Mouse (Mus musculus) stomach, embryonic 16.5 days (tissue): Measurements from ENCODE around the gene AC124502.3. TPM values are rescaled to one million over a fixed set of nuclear protein-coding genes. Genes with fewer than 3 reads are reported as not detected.
A peak's percentile ranks its signal among the peaks of the same experiment; 100 is the strongest.

Experiments
- ATAC-seq: fragments of 200-750 bp; cut with Nextera tagmentation; 2 replicates; pipeline ENCODE4 v1.8.0; 2017; ENCODE audit warnings: moderate number of reproducible peaks, moderate TSS enrichment; ENCODE audit not compliant: insufficient read depth, low FRiP score
- H3K27ac ChIP-seq: fragments of 300-500 bp; sonication (generic); 2 replicates; pipeline ENCODE4 v1.5.1; 2014; ENCODE audit warnings: low read length
- H3K27me3 ChIP-seq: fragments of 300-500 bp; sonication (generic); 2 replicates; pipeline ENCODE4 v1.6.1; 2014; ENCODE audit warnings: low read length, control low read depth, mixed read lengths; ENCODE audit not compliant: control insufficient read depth, insufficient read depth
- H3K36me3 ChIP-seq: fragments of 300-500 bp; sonication (generic); 2 replicates; pipeline ENCODE4 v1.6.1; 2014; ENCODE audit warnings: low read length; ENCODE audit not compliant: control insufficient read depth, insufficient read depth
- H3K4me1 ChIP-seq: fragments of 300-500 bp; sonication (generic); 2 replicates; pipeline ENCODE4 v1.6.1; 2014; ENCODE audit warnings: low read length, control low read depth, mixed read lengths; ENCODE audit not compliant: control insufficient read depth, insufficient read depth
- H3K4me2 ChIP-seq: fragments of 300-500 bp; sonication (generic); 2 replicates; pipeline ENCODE4 v1.6.1; 2014; ENCODE audit warnings: low read depth, low read length, mixed read lengths
- H3K4me3 ChIP-seq: fragments of 300-500 bp; sonication (generic); replicated peaks from 2 replicates; pipeline ENCODE4 v1.5.1; 2014; ENCODE audit warnings: mild to moderate bottlenecking, low read length
- H3K9ac ChIP-seq: fragments of 300-500 bp; sonication (generic); 2 replicates; pipeline ENCODE4 v1.6.1; 2014; ENCODE audit warnings: low read length
- H3K9me3 ChIP-seq: fragments of 300-500 bp; sonication (generic); replicated peaks from 2 replicates; pipeline ENCODE4 v1.6.1; 2016; ENCODE audit warnings: low read length, control low read depth; ENCODE audit not compliant: control insufficient read depth
- WGBS: fragments of 180-500 bp; shearing (Covaris S2); extraction: QIAGEN DNeasy Blood & Tissue Kit; methylation state at CpG from one replicate; pipeline ENCODE4 v1.1.7; 2014; 5-methylcytosine and 5-hydroxymethylcytosine counted together
- polyA plus RNA-seq: library from polyadenylated mRNA; unstranded; fragments of >200 nt; fragmentation: Nextera tagmentation; extraction: Ambion mirVana; gene quantifications from 2 replicates; pipeline ENCODE4 v1.2.1, GENCODE M21; 2015

Gene AC124502.3
- polyA plus RNA-seq, 1 experiment from 2014 or later = 1.3 TPM

DNA sequence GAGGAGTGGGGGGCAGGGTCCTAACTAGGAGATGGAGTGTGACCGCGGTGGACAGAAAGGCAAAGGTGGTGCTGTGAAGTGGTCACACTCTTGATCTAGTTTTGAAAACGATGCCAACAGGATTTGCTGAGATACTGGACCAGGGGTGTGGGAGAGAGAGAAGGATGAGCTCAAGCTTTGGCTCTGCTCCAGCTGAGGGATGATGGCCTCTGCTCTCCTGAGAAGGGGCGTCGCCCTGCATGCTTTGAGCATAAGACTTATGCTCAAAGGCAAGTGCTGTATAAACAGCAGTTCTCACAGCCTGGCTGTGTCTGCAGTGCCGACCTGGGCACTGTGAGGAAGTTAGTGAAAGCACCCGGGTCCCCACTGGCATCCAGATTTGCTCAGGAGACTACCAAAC, 26.4 kb downstream of the AC124502.3 start:
- Histone ChIP-seq H3K4me2 (no peak overlapping the region), H3K4me1 (peaks cover 53% of the 10 kb centered on the region), H3K9me3 (no peaks in the 10 kb centered on the region), H3K27ac (0 out of 2 replicates have a peak overlapping the region, but pooled peaks have one; percentile 25), H3K9ac (no peak overlapping the region), H3K4me3 (no peak overlapping the region), H3K27me3 (no peaks in the 10 kb centered on the region), H3K36me3 (no peaks in the 10 kb centered on the region)
- ATAC-seq = no peak
- 38% methylated on average over 7 of the region's 7 CpGs for WGBS

DNA sequence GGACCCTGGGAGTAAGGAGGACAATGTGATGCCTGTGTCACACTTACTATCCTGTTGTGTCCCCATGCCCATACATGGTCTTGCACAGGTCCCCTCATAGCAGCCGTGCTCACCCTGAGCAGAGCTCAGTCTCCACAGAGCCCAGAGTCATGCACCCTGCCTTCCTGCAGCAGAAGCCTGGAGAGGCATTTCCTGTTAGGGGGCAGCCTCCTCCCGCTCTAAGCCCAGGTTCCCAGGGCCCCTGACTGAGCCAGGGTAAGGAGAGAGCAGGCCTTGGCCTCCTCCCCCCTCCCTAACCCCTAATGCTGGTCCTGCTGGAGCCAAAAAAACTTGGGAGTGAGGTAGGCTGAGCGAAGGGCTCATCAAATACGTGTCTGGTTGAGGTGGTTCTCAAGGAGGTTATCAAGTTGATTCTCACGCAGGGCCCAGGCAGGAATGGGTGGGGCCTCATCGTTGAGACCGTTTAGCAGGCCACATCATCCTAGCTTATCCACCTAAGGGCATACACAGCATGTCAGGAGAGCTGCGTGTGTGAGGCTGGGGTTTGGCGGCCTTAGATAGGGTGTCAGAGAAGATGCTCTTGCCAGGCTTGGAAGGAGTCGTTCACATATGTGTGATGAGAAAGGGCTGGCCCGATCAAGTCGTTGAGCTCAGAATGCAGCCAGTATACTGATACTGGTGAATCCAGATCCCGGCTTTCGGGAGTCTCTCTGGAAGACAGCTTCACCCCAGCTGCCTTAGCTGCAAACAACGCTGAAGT, 28.5 kb downstream of the AC124502.3 start:
- Histone ChIP-seq H3K27me3 (no peaks in the 10 kb centered on the region), H3K9me3 (no peaks in the 10 kb centered on the region), H3K36me3 (no peaks in the 10 kb centered on the region), H3K4me2 (peak overlapping the region; percentile 77), H3K4me1 (peaks cover 44% of the 10 kb centered on the region), H3K4me3 (peak overlapping the region; percentile 69), H3K9ac (peak overlapping the region; percentile 87), H3K27ac (peak overlapping the region; percentile 97)
- 6% methylated on average over 15 of the region's 15 CpGs for WGBS
- 0 out of 2 replicates have a peak, but pooled peaks have one; percentile 1 for ATAC-seq

DNA sequence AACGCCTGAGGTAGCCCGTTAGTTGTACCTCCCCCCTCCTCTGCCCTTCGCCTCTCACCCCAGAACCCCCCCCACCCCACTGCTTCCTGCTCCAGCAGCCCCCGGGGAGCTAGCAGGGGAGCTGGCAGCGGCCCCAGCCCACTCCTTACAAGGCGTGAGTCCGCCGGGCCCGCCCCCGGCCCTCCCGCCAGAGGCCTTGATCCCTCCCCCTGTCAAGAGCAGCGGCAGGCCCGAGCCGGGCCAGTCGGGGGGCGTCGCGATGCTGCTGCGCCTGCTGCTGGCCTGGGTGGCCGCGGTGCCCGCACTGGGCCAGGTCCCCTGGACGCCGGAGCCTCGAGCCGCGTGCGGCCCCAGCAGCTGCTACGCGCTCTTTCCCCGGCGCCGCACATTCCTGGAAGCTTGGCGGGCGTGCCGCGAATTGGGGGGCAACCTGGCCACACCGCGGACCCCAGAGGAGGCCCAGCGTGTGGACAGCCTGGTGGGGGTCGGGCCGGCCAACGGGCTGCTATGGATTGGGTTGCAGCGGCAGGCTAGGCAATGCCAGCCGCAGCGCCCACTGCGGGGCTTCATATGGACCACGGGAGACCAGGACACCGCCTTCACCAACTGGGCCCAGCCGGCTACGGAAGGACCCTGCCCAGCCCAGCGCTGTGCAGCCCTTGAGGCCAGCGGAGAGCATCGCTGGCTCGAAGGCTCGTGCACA, 29.3 kb downstream of the AC124502.3 start, which contains the start of gene Cd248:
Gene Cd248, plus strand, starts transcription at position 212 of the 703 bp plus-strand sequence.
- Histone ChIP-seq H3K4me3 (peak within 1 kb of the TSS; percentile 69), H3K4me2 (peak within 1 kb of the TSS; percentile 77), H3K27ac (peak within 1 kb of the TSS; percentile 97), H3K27me3 (no peaks in the 10 kb centered on the region), H3K4me1 (peaks cover 50% of the 10 kb centered on the region), H3K9me3 (no peaks in the 10 kb centered on the region), H3K9ac (peak within 1 kb of the TSS; percentile 87), H3K36me3 (no peaks in the 10 kb centered on the region)
- ATAC-seq = peak; percentile 70
- WGBS = 2% methylated on average over 56 of the region's 56 CpGs

DNA sequence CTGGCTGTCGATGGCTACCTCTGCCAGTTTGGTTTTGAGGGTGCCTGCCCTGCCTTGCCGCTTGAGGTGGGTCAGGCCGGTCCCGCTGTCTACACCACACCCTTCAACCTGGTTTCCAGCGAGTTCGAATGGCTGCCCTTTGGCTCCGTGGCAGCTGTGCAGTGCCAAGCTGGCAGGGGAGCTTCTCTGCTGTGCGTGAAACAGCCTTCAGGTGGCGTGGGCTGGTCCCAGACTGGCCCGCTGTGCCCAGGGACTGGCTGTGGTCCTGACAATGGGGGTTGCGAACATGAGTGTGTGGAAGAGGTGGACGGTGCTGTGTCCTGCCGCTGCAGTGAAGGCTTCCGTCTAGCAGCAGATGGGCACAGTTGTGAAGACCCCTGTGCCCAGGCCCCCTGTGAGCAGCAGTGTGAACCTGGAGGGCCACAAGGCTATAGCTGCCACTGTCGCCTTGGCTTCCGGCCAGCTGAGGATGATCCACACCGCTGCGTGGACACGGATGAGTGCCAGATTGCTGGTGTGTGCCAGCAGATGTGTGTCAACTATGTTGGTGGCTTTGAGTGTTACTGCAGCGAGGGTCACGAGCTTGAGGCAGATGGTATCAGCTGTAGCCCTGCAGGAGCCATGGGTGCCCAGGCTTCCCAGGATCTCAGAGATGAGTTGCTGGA, 30.0 kb downstream of the AC124502.3 start:
- Histone ChIP-seq H3K36me3 (no peaks in the 10 kb centered on the region), H3K4me3 (peak overlapping the region; percentile 69), H3K4me1 (peaks cover 50% of the 10 kb centered on the region), H3K27me3 (no peaks in the 10 kb centered on the region), H3K9me3 (no peaks in the 10 kb centered on the region), H3K4me2 (peak overlapping the region; percentile 77), H3K27ac (peak overlapping the region; percentile 97), H3K9ac (peak overlapping the region; percentile 87)
- 32% methylated on average over 21 of the region's 21 CpGs for WGBS
- ATAC-seq = no peak

DNA sequence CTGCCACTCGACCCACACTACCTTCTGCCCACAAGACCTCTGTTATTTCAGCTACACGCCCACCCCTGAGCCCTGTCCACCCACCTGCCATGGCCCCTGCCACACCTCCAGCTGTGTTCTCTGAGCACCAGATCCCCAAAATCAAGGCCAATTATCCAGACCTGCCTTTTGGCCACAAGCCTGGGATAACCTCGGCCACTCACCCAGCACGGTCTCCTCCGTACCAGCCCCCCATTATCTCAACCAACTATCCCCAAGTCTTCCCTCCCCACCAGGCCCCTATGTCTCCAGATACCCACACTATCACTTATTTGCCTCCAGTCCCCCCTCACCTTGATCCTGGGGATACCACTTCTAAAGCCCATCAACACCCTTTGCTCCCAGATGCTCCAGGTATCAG, 30.8 kb downstream of the AC124502.3 start:
- ATAC-seq = no peak
- Histone ChIP-seq H3K9me3 (no peaks in the 10 kb centered on the region), H3K4me3 (peak overlapping the region; percentile 69), H3K9ac (peak overlapping the region; percentile 87), H3K27ac (no peak overlapping the region), H3K4me1 (peaks cover 50% of the 10 kb centered on the region), H3K27me3 (no peaks in the 10 kb centered on the region), H3K4me2 (peak overlapping the region; percentile 77), H3K36me3 (no peaks in the 10 kb centered on the region)
- 72% methylated on average over 5 of the region's 5 CpGs for WGBS

DNA sequence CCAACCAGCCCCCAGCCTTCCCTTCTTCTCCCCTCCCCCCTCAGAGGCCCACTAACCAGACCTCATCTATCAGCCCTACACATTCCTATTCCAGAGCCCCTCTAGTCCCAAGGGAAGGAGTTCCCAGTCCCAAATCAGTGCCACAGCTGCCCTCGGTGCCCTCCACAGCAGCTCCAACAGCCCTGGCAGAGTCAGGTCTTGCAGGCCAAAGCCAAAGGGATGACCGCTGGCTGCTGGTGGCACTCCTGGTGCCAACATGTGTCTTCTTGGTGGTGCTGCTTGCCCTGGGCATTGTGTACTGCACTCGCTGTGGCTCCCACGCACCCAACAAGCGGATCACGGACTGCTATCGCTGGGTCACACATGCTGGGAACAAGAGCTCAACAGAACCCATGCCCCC, 31.3 kb downstream of the AC124502.3 start:
- H3K36me3 ChIP-seq = no peaks in the 10 kb centered on the region
- peak overlapping the region; percentile 69 for H3K4me3 ChIP-seq
- no peak for ATAC-seq
- H3K27ac ChIP-seq = peak overlapping the region; percentile 89; the same call in 1 of the 2 replicates
- H3K4me2 ChIP-seq = peak overlapping the region; percentile 77
- H3K27me3 ChIP-seq = no peaks in the 10 kb centered on the region
- no peaks in the 10 kb centered on the region for H3K9me3 ChIP-seq
- 75% methylated on average over 7 of the region's 7 CpGs for WGBS
- peaks cover 46% of the 10 kb centered on the region for H3K4me1 ChIP-seq
- peak overlapping the region; percentile 87 for H3K9ac ChIP-seq

DNA sequence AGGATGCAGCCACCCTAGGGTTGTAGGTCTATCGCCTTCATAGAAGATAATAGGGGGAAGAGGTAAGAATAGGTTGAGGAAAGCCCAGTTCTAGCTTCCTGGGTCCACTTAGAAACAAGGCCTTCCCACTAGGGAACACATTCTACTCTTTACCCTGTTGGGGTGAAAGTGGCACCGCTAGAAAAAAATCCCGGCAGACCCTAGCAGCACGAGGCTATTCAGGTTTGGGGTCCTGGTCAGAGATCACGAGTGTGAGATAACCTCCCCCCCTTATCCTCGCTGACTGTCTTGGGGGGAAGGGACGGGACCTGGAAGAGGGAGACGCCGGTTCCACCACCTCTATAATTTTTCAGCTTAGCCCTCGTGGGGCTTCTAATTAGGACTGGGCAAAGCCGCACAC, 32.4 kb downstream of the AC124502.3 start:
- no peak for ATAC-seq
- Histone ChIP-seq H3K4me1 (peaks cover 41% of the 10 kb centered on the region), H3K9me3 (no peaks in the 10 kb centered on the region), H3K9ac (peak overlapping the region; percentile 87), H3K27me3 (no peaks in the 10 kb centered on the region), H3K27ac (peak overlapping the region; percentile 89), H3K4me2 (peak overlapping the region; percentile 77), H3K4me3 (peak overlapping the region; percentile 69), H3K36me3 (no peaks in the 10 kb centered on the region)
- 10% methylated on average over 11 of the region's 11 CpGs for WGBS

DNA sequence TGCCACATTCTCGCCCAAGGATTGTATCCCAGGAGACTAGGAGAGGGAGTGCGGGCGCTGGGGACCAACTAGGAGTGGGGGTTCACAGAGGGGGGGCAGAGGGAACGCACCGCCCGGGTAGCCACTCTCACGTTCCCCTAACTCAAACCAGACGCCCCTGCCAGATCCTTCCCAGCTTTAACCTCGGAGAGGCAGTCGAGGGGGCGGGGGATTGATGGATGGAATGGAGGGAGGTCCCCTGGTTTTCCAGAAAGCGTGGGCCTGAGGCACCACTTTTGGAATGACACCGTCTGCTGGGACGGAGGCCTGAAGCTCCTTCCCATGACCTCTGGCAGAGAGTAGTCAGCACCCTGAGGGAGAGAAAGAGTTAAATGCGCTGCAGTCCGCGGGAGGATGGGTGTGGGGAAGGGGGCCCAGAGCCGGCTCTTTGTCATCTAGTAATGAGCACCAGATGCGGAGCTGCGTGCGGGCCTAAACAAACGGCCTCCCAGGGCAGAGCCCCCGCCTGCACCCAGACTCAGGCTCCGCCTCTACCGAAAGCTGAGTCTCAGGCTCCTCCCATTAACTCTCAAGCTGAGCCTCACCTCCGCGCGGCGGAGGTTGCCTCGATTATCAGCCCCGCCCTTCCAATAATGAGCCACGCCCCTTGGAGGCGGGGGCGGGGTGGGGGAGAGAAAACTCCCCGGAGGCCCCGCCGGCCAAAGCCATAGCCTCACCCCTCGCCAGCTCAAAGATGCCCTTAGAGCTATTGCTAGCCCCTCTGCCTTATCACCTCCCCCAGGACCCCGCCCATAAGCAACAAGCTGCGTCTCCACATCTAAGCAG, 33.1 kb downstream of the AC124502.3 start:
- H3K4me2 ChIP-seq = peak overlapping the region; percentile 77
- peaks cover 41% of the 10 kb centered on the region for H3K4me1 ChIP-seq
- H3K27me3 ChIP-seq = no peaks in the 10 kb centered on the region
- 0 out of 2 replicates have a peak, but pooled peaks cover 3% of the 10 kb centered on the region for H3K36me3 ChIP-seq
- peak overlapping the region; percentile 69 for H3K4me3 ChIP-seq
- peak overlapping the region; percentile 94 for H3K27ac ChIP-seq
- H3K9ac ChIP-seq = peak overlapping the region; percentile 87
- whole genome bisulfite sequencing = under 1% methylated on average over 40 of the region's 40 CpGs
- no peaks in the 10 kb centered on the region for H3K9me3 ChIP-seq
- peak; percentile 86 for ATAC-seq
